Mouse (Mus musculus) hindlimb bud, embryonic 11.5 days (tissue): ENCODE data around the gene Sdk1.

Source experiments
- DNase-seq: peaks from one replicate; pipeline ENCODE4 v3.0.0-alpha.2; 2012; ENCODE audit warnings: low read depth, low spot score; ENCODE audit errors: extremely low spot score

Sdk1 gene

GRCm38 (mm10) chr5:141428132-141428531 lies 186.8 kb downstream of the Sdk1 start:
- no peak for DNase-seq

- DNase-seq = no peak
Observed at GRCm38 (mm10) chr5:141433286-141433685, 192.0 kb downstream of the Sdk1 start.

- no peak for DNase-seq
Observed at GRCm38 (mm10) chr5:141447247-141447646, 206.0 kb downstream of the Sdk1 start.

- no peak for DNase-seq
Observed at GRCm38 (mm10) chr5:141463417-141463816, 222.1 kb downstream of the Sdk1 start.

- no peak for DNase-seq
Observed at GRCm38 (mm10) chr5:141468821-141469220, 227.5 kb downstream of the Sdk1 start.

GRCm38 (mm10) chr5:141505281-141505680 lies 264.0 kb downstream of the Sdk1 start:
- no peak for DNase-seq

GRCm38 (mm10) chr5:141506344-141506743 lies 265.1 kb downstream of the Sdk1 start:
- DNase-seq = no peak

- no peak for DNase-seq
Observed at GRCm38 (mm10) chr5:141524801-141525715, 283.8 kb downstream of the Sdk1 start.

- DNase-seq = no peak
Observed at GRCm38 (mm10) chr5:141540193-141540592, 298.9 kb downstream of the Sdk1 start.

GRCm38 (mm10) chr5:141542890-141543666 lies 301.8 kb downstream of the Sdk1 start:
- no peak for DNase-seq

GRCm38 (mm10) chr5:141553444-141553843 lies 312.2 kb downstream of the Sdk1 start:
- no peak for DNase-seq

GRCm38 (mm10) chr5:141558731-141559130 lies 317.4 kb downstream of the Sdk1 start:
- no peak for DNase-seq

- DNase-seq = no peak
Observed at GRCm38 (mm10) chr5:141560325-141560724, 319.0 kb downstream of the Sdk1 start.

GRCm38 (mm10) chr5:141561989-141562560 lies 320.8 kb downstream of the Sdk1 start:
- no peak for DNase-seq

GRCm38 (mm10) chr5:141564197-141564596 lies 322.9 kb downstream of the Sdk1 start:
- no peak for DNase-seq

- no peak for DNase-seq
Observed at GRCm38 (mm10) chr5:141568106-141568505, 326.8 kb downstream of the Sdk1 start.

GRCm38 (mm10) chr5:141570442-141570841 lies 329.2 kb downstream of the Sdk1 start:
- no peak for DNase-seq

- DNase-seq = no peak
Observed at GRCm38 (mm10) chr5:141574263-141574662, 333.0 kb downstream of the Sdk1 start.

GRCm38 (mm10) chr5:141591246-141591645 lies 350.0 kb downstream of the Sdk1 start:
- no peak for DNase-seq

GRCm38 (mm10) chr5:141612721-141613120 lies 371.4 kb downstream of the Sdk1 start:
- DNase-seq = no peak

GRCm38 (mm10) chr5:141615763-141616162 lies 374.5 kb downstream of the Sdk1 start:
- no peak for DNase-seq

- DNase-seq = no peak
Observed at GRCm38 (mm10) chr5:141617660-141618059, 376.4 kb downstream of the Sdk1 start.
